In the genomic region with DNA sequence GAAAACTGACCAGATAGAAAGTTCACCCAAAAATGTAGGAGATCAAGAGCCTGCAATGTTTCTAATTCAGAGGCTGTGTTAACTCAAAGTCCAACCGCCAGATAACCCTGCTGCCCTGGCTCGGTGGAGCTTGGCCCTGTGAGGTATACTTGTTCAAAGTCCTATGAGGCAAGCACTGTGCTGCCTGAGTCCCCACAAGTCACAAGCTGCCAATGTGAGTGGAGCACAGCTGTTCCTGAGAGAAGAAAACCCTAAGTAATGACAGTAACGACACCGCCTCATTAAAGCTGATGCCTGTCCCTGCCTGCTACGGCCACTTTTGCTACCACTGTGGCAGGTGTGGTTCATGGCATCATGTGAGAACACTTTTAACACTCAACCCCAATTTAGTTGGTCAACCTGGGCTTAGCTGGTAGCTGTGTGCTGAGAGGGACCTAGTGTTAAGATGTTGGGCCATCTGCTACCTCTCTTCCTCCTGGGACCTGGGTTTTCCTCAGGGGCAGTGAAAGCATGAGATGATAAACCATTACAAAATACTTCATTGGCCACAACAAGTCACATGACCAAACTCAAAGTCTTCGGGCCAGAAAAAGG, we compare ENCODE assay signal across 19 mouse cellular contexts.
DNase-seq lines count a peak whose midpoint lies in the region; ATAC-seq and TF ChIP-seq lines count a peak whose summit lies in the region.
"Had no signal": no experiment of that assay in that cellular context is flagged by ENCODE, and none has a peak within 500 bp of the region (broad histone marks: within the 10 kb centered on the region; RNA-seq: fewer than 3 reads in every experiment).

No protein-coding gene starts in this region.

- H3K9me3 ChIP-seq in forebrain, embryonic 11.5 days (ENCODE audit: control insufficient read depth, low read length) = no peaks in the 10 kb centered on the region
- no peaks in the 10 kb centered on the region for H3K9me3 ChIP-seq in forebrain, embryonic 16.5 days (ENCODE audit: control insufficient read depth, low read length)
- no peaks in the 10 kb centered on the region for H3K9me3 ChIP-seq in midbrain, embryonic 12.5 days
- no peaks in the 10 kb centered on the region for H3K9me3 ChIP-seq in midbrain, postnatal 0 days (ENCODE audit: low read length)
- H3K9me3 ChIP-seq in liver, embryonic 12.5 days (replicated peaks) = peaks cover 18% of the 10 kb centered on the region
- H3K9me3 ChIP-seq: kidney, embryonic 15.5 days; neural tube, embryonic 13.5 days had no signal

- no peak for TF ChIP-seq CTCF in midbrain, postnatal 0 days (IDR thresholded peaks at IDR 0.05)

- ATAC-seq in forebrain, embryonic 11.5 days (replicated peaks; ENCODE audit: low FRiP score) = peak; percentile 66; the same call in 1 of the 2 replicates
- ATAC-seq in forebrain, embryonic 16.5 days = no peak
- ATAC-seq in midbrain, embryonic 12.5 days (ENCODE audit: low FRiP score, low read depth) = peak; percentile 41; the same call in 1 of the 2 replicates
- ATAC-seq in midbrain, postnatal 0 days (ENCODE audit: low FRiP score) = no peak
- peak; percentile 77 for ATAC-seq in liver, embryonic 12.5 days
- ATAC-seq: hindbrain, embryonic 16.5 days had no signal

- H3K36me3 ChIP-seq in forebrain, embryonic 11.5 days (ENCODE audit: control insufficient read depth, insufficient read depth, low read length) = no peaks in the 10 kb centered on the region
- H3K36me3 ChIP-seq in forebrain, embryonic 16.5 days (ENCODE audit: control insufficient read depth, insufficient read depth) = no peaks in the 10 kb centered on the region
- no peaks in the 10 kb centered on the region for H3K36me3 ChIP-seq in midbrain, embryonic 12.5 days
- no peaks in the 10 kb centered on the region for H3K36me3 ChIP-seq in midbrain, postnatal 0 days (ENCODE audit: insufficient read depth, low read length)
- H3K36me3 ChIP-seq in liver, embryonic 12.5 days = no peaks in the 10 kb centered on the region
- H3K36me3 ChIP-seq: kidney, embryonic 15.5 days; neural tube, embryonic 13.5 days had no signal

- no peaks in the 10 kb centered on the region for H3K4me1 ChIP-seq in forebrain, embryonic 11.5 days (replicated peaks; ENCODE audit: control insufficient read depth, insufficient read depth, low read length)
- H3K4me1 ChIP-seq in forebrain, embryonic 16.5 days (replicated peaks; ENCODE audit: control insufficient read depth, insufficient read depth, low read length) = peaks cover 10% of the 10 kb centered on the region
- H3K4me1 ChIP-seq in midbrain, embryonic 12.5 days = peaks cover 19% of the 10 kb centered on the region
- H3K4me1 ChIP-seq in midbrain, postnatal 0 days (ENCODE audit: insufficient read depth, low read length) = 0 out of 2 replicates have a peak, but pooled peaks cover 4% of the 10 kb centered on the region
- no peaks in the 10 kb centered on the region for H3K4me1 ChIP-seq in liver, embryonic 12.5 days
- H3K4me1 ChIP-seq: kidney, embryonic 15.5 days had no signal

- no peak overlapping the region for H3K27ac ChIP-seq in forebrain, embryonic 11.5 days (ENCODE audit: low read depth, low read length)
- no peak overlapping the region for H3K27ac ChIP-seq in forebrain, embryonic 16.5 days (ENCODE audit: low read length)
- no peak overlapping the region for H3K27ac ChIP-seq in midbrain, embryonic 12.5 days (replicated peaks)
- no peak overlapping the region for H3K27ac ChIP-seq in midbrain, postnatal 0 days (ENCODE audit: low read depth, low read length)
- 0 out of 2 replicates have a peak overlapping the region, but pooled peaks have one; percentile 25 for H3K27ac ChIP-seq in liver, embryonic 12.5 days
- H3K27ac ChIP-seq: kidney, embryonic 15.5 days; macrophage; neural tube, embryonic 13.5 days had no signal

- H3K4me2 ChIP-seq in forebrain, embryonic 11.5 days (ENCODE audit: low read depth, low read length, severe bottlenecking) = no peak overlapping the region
- no peak overlapping the region for H3K4me2 ChIP-seq in forebrain, embryonic 16.5 days (ENCODE audit: low read length)
- no peak overlapping the region for H3K4me2 ChIP-seq in midbrain, embryonic 12.5 days (replicated peaks)
- no peak overlapping the region for H3K4me2 ChIP-seq in midbrain, postnatal 0 days (ENCODE audit: low read depth, low read length, poor library complexity, severe bottlenecking)
- no peak overlapping the region for H3K4me2 ChIP-seq in liver, embryonic 12.5 days
- H3K4me2 ChIP-seq: heart, embryonic 11.5 days; kidney, embryonic 15.5 days; neural tube, embryonic 13.5 days had no signal

- DNase-seq in forebrain, embryonic 11.5 days (ENCODE audit: low spot score) = peak; percentile 42
- no peak for DNase-seq in midbrain, postnatal 0 days (ENCODE audit: low spot score)
- no peak for DNase-seq in right cerebral cortex, adult 2 months (ENCODE audit: low spot score in 2 of 2)
- DNase-seq in lung, postnatal 14 days = no peak
- no peak for DNase-seq in left cerebral cortex, postnatal 36 days (ENCODE audit: low spot score in 2 of 2)
- DNase-seq: adrenal gland, postnatal 10 days; cerebellum, adult 9-10 months; gastrocnemius, postnatal 10 days; heart, adult 11 months; kidney, adult 11 months; kidney, postnatal 4 days had no signal

- H3K4me3 ChIP-seq in forebrain, embryonic 11.5 days (ENCODE audit: low read depth, low read length) = no peak overlapping the region
- no peak overlapping the region for H3K4me3 ChIP-seq in forebrain, embryonic 16.5 days (replicated peaks; ENCODE audit: low read length)
- no peak overlapping the region for H3K4me3 ChIP-seq in midbrain, embryonic 12.5 days
- H3K4me3 ChIP-seq in midbrain, postnatal 0 days (ENCODE audit: low read depth, low read length) = no peak overlapping the region
- no peak overlapping the region for H3K4me3 ChIP-seq in liver, embryonic 12.5 days
- H3K4me3 ChIP-seq: kidney, embryonic 15.5 days; neural tube, embryonic 13.5 days had no signal

- 83% methylated on average over 6 of the region's 6 CpGs for WGBS in forebrain, embryonic 11.5 days
- 67% methylated on average over 6 of the region's 6 CpGs for WGBS in forebrain, embryonic 16.5 days
- 79% methylated on average over 6 of the region's 6 CpGs for WGBS in midbrain, embryonic 12.5 days
- 80% methylated on average over 6 of the region's 6 CpGs for whole genome bisulfite sequencing in midbrain, postnatal 0 days
- WGBS in liver, embryonic 12.5 days (ENCODE audit: insufficient replicate concordance) = 63% methylated on average over 6 of the region's 6 CpGs

- H3K27me3 ChIP-seq in forebrain, embryonic 11.5 days (ENCODE audit: control insufficient read depth, insufficient read depth, low read length) = no peaks in the 10 kb centered on the region
- H3K27me3 ChIP-seq in forebrain, embryonic 16.5 days (replicated peaks; ENCODE audit: control insufficient read depth, insufficient read depth, low read length) = no peaks in the 10 kb centered on the region
- no peaks in the 10 kb centered on the region for H3K27me3 ChIP-seq in midbrain, embryonic 12.5 days
- H3K27me3 ChIP-seq in midbrain, postnatal 0 days (ENCODE audit: insufficient read depth, low read length) = no peaks in the 10 kb centered on the region
- H3K27me3 ChIP-seq in liver, embryonic 12.5 days (replicated peaks) = no peaks in the 10 kb centered on the region
- H3K27me3 ChIP-seq: kidney, embryonic 15.5 days; neural tube, embryonic 13.5 days had no signal

- no peak overlapping the region for H3K9ac ChIP-seq in forebrain, embryonic 11.5 days (ENCODE audit: low read length)
- no peak overlapping the region for H3K9ac ChIP-seq in forebrain, embryonic 16.5 days (replicated peaks; ENCODE audit: low read depth, low read length)
- H3K9ac ChIP-seq in midbrain, embryonic 12.5 days (replicated peaks) = no peak overlapping the region
- H3K9ac ChIP-seq in midbrain, postnatal 0 days (replicated peaks; ENCODE audit: low read length, poor library complexity, severe bottlenecking) = no peak overlapping the region
- H3K9ac ChIP-seq in liver, embryonic 12.5 days = no peak overlapping the region
- H3K9ac ChIP-seq: kidney, embryonic 15.5 days; neural tube, embryonic 13.5 days had no signal

- intact Hi-C loops in left cerebral cortex, postnatal 36 days (cut with DNase I) = no loop called here

Comparison
In these comparisons a context has a peak if more than half of its experiments do, and no peak if none do; other contexts are left out.
1. ATAC-seq: peak in forebrain, embryonic 11.5 days (single experiment), midbrain, embryonic 12.5 days (single experiment) and liver, embryonic 12.5 days (single experiment); none in forebrain, embryonic 16.5 days (single experiment) and midbrain, postnatal 0 days (single experiment).